Mouse (Mus musculus): ENCODE results near the gene Aacs. TPM values are rescaled to one million over a fixed set of nuclear protein-coding genes. Genes with fewer than 3 reads are reported as not detected.

Aacs gene
- polyA plus RNA-seq, 1 experiment from 2014 or later = 37.7 TPM

- DNase-seq (ENCODE audit: low spot score) = no peak
- no peak for ATAC-seq (ENCODE audit: low read depth)
- Histone ChIP-seq H3K9ac (ENCODE audit: low read depth, low read length) (no peak overlapping the region), H3K36me3 (ENCODE audit: control insufficient read depth, insufficient read depth, low read length) (no peaks in the 10 kb centered on the region), H3K4me2 (ENCODE audit: low read depth, low read length) (no peak overlapping the region), H3K4me1 (ENCODE audit: control insufficient read depth, insufficient read depth, low read length) (no peaks in the 10 kb centered on the region), H3K27ac (replicated peaks; ENCODE audit: low read depth, low read length) (no peak overlapping the region), H3K9me3 (ENCODE audit: control insufficient read depth, low read length) (peaks cover 7% of the 10 kb centered on the region; the same call in 1 of the 2 replicates), H3K4me3 (ENCODE audit: low read depth, low read length) (no peak overlapping the region), H3K27me3 (replicated peaks; ENCODE audit: control insufficient read depth, insufficient read depth, low read length) (peaks cover 29% of the 10 kb centered on the region)
- whole genome bisulfite sequencing = 77% methylated on average over 4 of the region's 4 CpGs
These were observed 50.9 kb downstream of the Aacs start for GRCm38 (mm10) chr5:125526464-125526863.

GRCm38 (mm10) chr5:125529109-125529508, 53.5 kb downstream of the Aacs start:
- Histone ChIP-seq H3K9me3 (ENCODE audit: control insufficient read depth, low read length) (peaks cover 7% of the 10 kb centered on the region; the same call in 1 of the 2 replicates), H3K27me3 (replicated peaks; ENCODE audit: control insufficient read depth, insufficient read depth, low read length) (peaks cover 55% of the 10 kb centered on the region), H3K4me1 (ENCODE audit: control insufficient read depth, insufficient read depth, low read length) (peaks cover 6% of the 10 kb centered on the region; the same call in 1 of the 2 replicates), H3K27ac (replicated peaks; ENCODE audit: low read depth, low read length) (no peak overlapping the region), H3K9ac (ENCODE audit: low read depth, low read length) (no peak overlapping the region), H3K4me3 (ENCODE audit: low read depth, low read length) (no peak overlapping the region), H3K4me2 (ENCODE audit: low read depth, low read length) (no peak overlapping the region), H3K36me3 (ENCODE audit: control insufficient read depth, insufficient read depth, low read length) (no peaks in the 10 kb centered on the region)
- peak; percentile 23; the same call in 1 of the 2 replicates for ATAC-seq (ENCODE audit: low read depth)
- DNase-seq (ENCODE audit: low spot score) = peak; percentile 56
- WGBS = 4% methylated on average over 5 of the region's 5 CpGs

GRCm38 (mm10) chr5:125531634-125532033, 56.0 kb downstream of the Aacs start, which contains the start of gene Tmem132b:
TSS of gene Tmem132b (plus strand) at chr5:125531774.
- peak within 1 kb of the TSS; percentile 56 for H3K9ac ChIP-seq (ENCODE audit: low read depth, low read length)
- H3K4me1 ChIP-seq (ENCODE audit: control insufficient read depth, insufficient read depth, low read length) = peaks cover 6% of the 10 kb centered on the region; the same call in 1 of the 2 replicates
- under 1% methylated on average over 15 of the region's 25 CpGs for WGBS
- DNase-seq (ENCODE audit: low spot score) (peak; percentile 19), ATAC-seq (ENCODE audit: low read depth) (no peak)
- H3K4me3 ChIP-seq (ENCODE audit: low read depth, low read length) = peak within 1 kb of the TSS; percentile 48
- no peak within 1 kb of the TSS for H3K27ac ChIP-seq (replicated peaks; ENCODE audit: low read depth, low read length)
- peaks cover 79% of the 10 kb centered on the region for H3K27me3 ChIP-seq (replicated peaks; ENCODE audit: control insufficient read depth, insufficient read depth, low read length)
- no peaks in the 10 kb centered on the region for H3K36me3 ChIP-seq (ENCODE audit: control insufficient read depth, insufficient read depth, low read length)
- H3K9me3 ChIP-seq (ENCODE audit: control insufficient read depth, low read length) = 0 out of 2 replicates have a peak, but pooled peaks cover 1% of the 10 kb centered on the region
- H3K4me2 ChIP-seq (ENCODE audit: low read depth, low read length) = peak within 1 kb of the TSS; percentile 93

- Histone ChIP-seq H3K9me3 (ENCODE audit: control insufficient read depth, low read length) (no peaks in the 10 kb centered on the region), H3K36me3 (ENCODE audit: control insufficient read depth, insufficient read depth, low read length) (no peaks in the 10 kb centered on the region), H3K27ac (replicated peaks; ENCODE audit: low read depth, low read length) (no peak overlapping the region), H3K4me1 (ENCODE audit: control insufficient read depth, insufficient read depth, low read length) (peaks cover 6% of the 10 kb centered on the region; the same call in 1 of the 2 replicates), H3K27me3 (replicated peaks; ENCODE audit: control insufficient read depth, insufficient read depth, low read length) (peaks cover 81% of the 10 kb centered on the region), H3K4me3 (ENCODE audit: low read depth, low read length) (peak overlapping the region; percentile 48), H3K9ac (ENCODE audit: low read depth, low read length) (peak overlapping the region; percentile 56), H3K4me2 (ENCODE audit: low read depth, low read length) (peak overlapping the region; percentile 93)
- peak; percentile 81 for ATAC-seq (ENCODE audit: low read depth)
- WGBS = 1% methylated on average over 22 of the region's 30 CpGs
- peak; percentile 65 for DNase-seq (ENCODE audit: low spot score)
These were observed 56.6 kb downstream of the Aacs start for GRCm38 (mm10) chr5:125532191-125532544.

GRCm38 (mm10) chr5:125532545-125533224, 57.1 kb downstream of the Aacs start:
- Histone ChIP-seq H3K4me1 (ENCODE audit: control insufficient read depth, insufficient read depth, low read length) (peaks cover 6% of the 10 kb centered on the region; the same call in 1 of the 2 replicates), H3K27me3 (replicated peaks; ENCODE audit: control insufficient read depth, insufficient read depth, low read length) (peaks cover 81% of the 10 kb centered on the region), H3K36me3 (ENCODE audit: control insufficient read depth, insufficient read depth, low read length) (no peaks in the 10 kb centered on the region), H3K9ac (ENCODE audit: low read depth, low read length) (peak overlapping the region; percentile 56), H3K9me3 (ENCODE audit: control insufficient read depth, low read length) (no peaks in the 10 kb centered on the region), H3K4me2 (ENCODE audit: low read depth, low read length) (peak overlapping the region; percentile 93), H3K4me3 (ENCODE audit: low read depth, low read length) (peak overlapping the region; percentile 48), H3K27ac (replicated peaks; ENCODE audit: low read depth, low read length) (no peak overlapping the region)
- 2% methylated on average over 17 of the region's 64 CpGs for WGBS
- ATAC-seq (ENCODE audit: low read depth) (no peak), DNase-seq (ENCODE audit: low spot score) (no peak)

GRCm38 (mm10) chr5:125533225-125533900, 57.7 kb downstream of the Aacs start:
- Histone ChIP-seq H3K27ac (replicated peaks; ENCODE audit: low read depth, low read length) (no peak overlapping the region), H3K9ac (ENCODE audit: low read depth, low read length) (no peak overlapping the region), H3K9me3 (ENCODE audit: control insufficient read depth, low read length) (no peaks in the 10 kb centered on the region), H3K36me3 (ENCODE audit: control insufficient read depth, insufficient read depth, low read length) (no peaks in the 10 kb centered on the region), H3K4me2 (ENCODE audit: low read depth, low read length) (peak overlapping the region; percentile 93), H3K4me1 (ENCODE audit: control insufficient read depth, insufficient read depth, low read length) (peaks cover 6% of the 10 kb centered on the region; the same call in 1 of the 2 replicates), H3K27me3 (replicated peaks; ENCODE audit: control insufficient read depth, insufficient read depth, low read length) (peaks cover 77% of the 10 kb centered on the region), H3K4me3 (ENCODE audit: low read depth, low read length) (peak overlapping the region; percentile 48)
- ATAC-seq (ENCODE audit: low read depth) (no peak), DNase-seq (ENCODE audit: low spot score) (no peak)
- WGBS = under 1% methylated on average over 24 of the region's 24 CpGs

GRCm38 (mm10) chr5:125534168-125534610, 58.6 kb downstream of the Aacs start:
- no peaks in the 10 kb centered on the region for H3K36me3 ChIP-seq (ENCODE audit: control insufficient read depth, insufficient read depth, low read length)
- 6% methylated on average over 6 of the region's 7 CpGs for WGBS

GRCm38 (mm10) chr5:125534611-125535324, 59.2 kb downstream of the Aacs start:
- Histone ChIP-seq H3K9ac (ENCODE audit: low read depth, low read length) (no peak overlapping the region), H3K9me3 (ENCODE audit: control insufficient read depth, low read length) (no peaks in the 10 kb centered on the region), H3K4me2 (ENCODE audit: low read depth, low read length) (peak overlapping the region; percentile 23; the same call in 1 of the 2 replicates), H3K27ac (replicated peaks; ENCODE audit: low read depth, low read length) (no peak overlapping the region), H3K4me1 (ENCODE audit: control insufficient read depth, insufficient read depth, low read length) (peaks cover 6% of the 10 kb centered on the region; the same call in 1 of the 2 replicates), H3K36me3 (ENCODE audit: control insufficient read depth, insufficient read depth, low read length) (no peaks in the 10 kb centered on the region), H3K27me3 (replicated peaks; ENCODE audit: control insufficient read depth, insufficient read depth, low read length) (peaks cover 68% of the 10 kb centered on the region), H3K4me3 (ENCODE audit: low read depth, low read length) (no peak overlapping the region)
- 2% methylated on average over 26 of the region's 26 CpGs for WGBS
- DNase-seq (ENCODE audit: low spot score) (no peak), ATAC-seq (ENCODE audit: low read depth) (no peak)

More at GRCm38 (mm10) chr5:125534168-125534610, 58.6 kb downstream of the Aacs start:
- Histone ChIP-seq H3K9ac (ENCODE audit: low read depth, low read length) (no peak overlapping the region), H3K27me3 (replicated peaks; ENCODE audit: control insufficient read depth, insufficient read depth, low read length) (peaks cover 73% of the 10 kb centered on the region), H3K4me1 (ENCODE audit: control insufficient read depth, insufficient read depth, low read length) (peaks cover 6% of the 10 kb centered on the region; the same call in 1 of the 2 replicates), H3K4me3 (ENCODE audit: low read depth, low read length) (no peak overlapping the region), H3K4me2 (ENCODE audit: low read depth, low read length) (no peak overlapping the region), H3K27ac (replicated peaks; ENCODE audit: low read depth, low read length) (no peak overlapping the region), H3K9me3 (ENCODE audit: control insufficient read depth, low read length) (no peaks in the 10 kb centered on the region)
- ATAC-seq (ENCODE audit: low read depth) (no peak), DNase-seq (ENCODE audit: low spot score) (no peak)

Data from embryonic facial prominence, embryonic 14.5 days (tissue).